Mouse (Mus musculus): ENCODE measurements around the gene Lysmd4.
"Not testable (repeated sequence)": the region's sequence is repeated elsewhere in the genome, so short reads cannot be mapped to it uniquely, and the experiment has no call there.

The Lysmd4 gene

DNA sequence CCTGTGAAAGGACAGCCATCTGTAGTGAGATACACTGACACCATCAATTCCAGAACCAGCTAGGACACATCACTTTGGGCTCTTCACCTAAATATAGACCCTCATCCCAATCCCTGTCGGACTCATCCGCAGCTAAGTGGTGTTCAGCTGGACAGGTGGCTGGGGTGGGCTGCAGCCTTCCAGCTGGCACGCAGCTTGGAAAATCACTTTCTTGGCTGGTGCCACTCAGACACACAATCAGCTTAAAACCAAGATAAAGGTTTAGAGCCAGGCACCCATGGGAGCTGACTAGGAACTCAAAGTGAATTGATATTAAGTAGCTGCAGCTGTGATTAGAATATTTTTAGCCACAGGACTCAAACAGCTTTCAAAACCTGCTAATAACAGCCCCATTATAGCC is 7.9 kb downstream of the Lysmd4 start:
- in situ Hi-C loops (cut with MseI, MboI): loop anchor here in 1 of 2 experiments (10.0 kb wide), 1 partner anchor 395 kb away; no protein-coding TSS in a partner anchor

GRCm38 (mm10) chr7:67230640-67231140 is 8.3 kb downstream of the Lysmd4 start:
- in situ Hi-C loops (cut with MseI, MboI): loop anchor here in 1 of 2 experiments (10.0 kb wide), 1 partner anchor 394 kb away; no protein-coding TSS in a partner anchor

GRCm38 (mm10) chr7:67232504-67232903 is 10.2 kb downstream of the Lysmd4 start:
- in situ Hi-C loops (cut with MseI, MboI): loop anchor here in 1 of 2 experiments (10.0 kb wide), 1 partner anchor 392 kb away; no protein-coding TSS in a partner anchor

DNA sequence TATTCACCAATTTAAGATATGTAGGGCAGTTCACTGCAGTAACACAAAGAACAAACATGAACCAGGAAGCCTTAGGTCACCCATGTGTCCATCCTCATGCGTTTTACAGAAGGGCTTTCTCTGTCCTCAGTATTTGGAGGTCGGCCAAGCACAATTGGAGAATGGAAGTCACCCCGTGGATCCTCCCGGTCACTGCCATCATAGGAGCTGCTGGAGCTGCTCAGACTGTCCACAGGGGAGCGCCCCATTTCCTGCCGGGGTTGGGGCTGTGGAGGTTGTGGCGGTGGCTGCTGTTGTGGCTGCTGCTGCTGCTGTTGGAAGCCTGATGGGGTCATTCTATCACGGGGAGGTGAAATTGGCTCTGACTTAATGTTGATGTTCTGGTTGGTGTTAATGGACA is 12.5 kb downstream of the Lysmd4 start:
- in situ Hi-C loops (cut with MseI, MboI): loop anchor here in 1 of 2 experiments (10.0 kb wide), 1 partner anchor 390 kb away; no protein-coding TSS in a partner anchor

DNA sequence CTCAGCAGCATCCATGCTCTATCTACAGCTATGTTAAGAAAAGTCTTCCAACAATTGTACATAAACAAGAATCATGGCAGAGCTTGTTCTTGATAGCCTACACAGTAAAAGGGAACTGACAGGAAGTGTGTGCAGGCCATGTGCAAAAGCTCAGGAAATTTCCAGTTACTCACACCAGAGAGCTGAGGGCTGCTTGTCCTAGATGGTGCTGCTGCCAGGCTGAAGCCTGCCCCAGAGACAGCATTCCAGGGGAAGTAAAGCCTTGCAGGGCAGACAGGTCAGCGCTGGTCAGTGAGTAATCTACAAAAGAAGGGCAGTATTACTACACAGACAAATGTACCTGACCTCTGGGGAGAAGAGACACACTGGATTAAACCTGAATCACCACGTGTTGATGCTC is 14.0 kb downstream of the Lysmd4 start:
- in situ Hi-C loops (cut with MseI, MboI): loop anchor here in 1 of 2 experiments (10.0 kb wide), 1 partner anchor 388 kb away; no protein-coding TSS in a partner anchor

GRCm38 (mm10) chr7:67237752-67238151 is 15.4 kb downstream of the Lysmd4 start:
- in situ Hi-C loops (cut with MseI, MboI): loop anchor here in 1 of 2 experiments (10.0 kb wide), 1 partner anchor 387 kb away; no protein-coding TSS in a partner anchor

- in situ Hi-C loops (cut with MseI, MboI): loop anchor here in 1 of 2 experiments (5.0 to 10.0 kb wide), 2 partner anchors 103 to 390 kb away; no protein-coding TSS in a partner anchor
These were observed 19.6 kb downstream of the Lysmd4 start for GRCm38 (mm10) chr7:67241969-67242368.

DNA sequence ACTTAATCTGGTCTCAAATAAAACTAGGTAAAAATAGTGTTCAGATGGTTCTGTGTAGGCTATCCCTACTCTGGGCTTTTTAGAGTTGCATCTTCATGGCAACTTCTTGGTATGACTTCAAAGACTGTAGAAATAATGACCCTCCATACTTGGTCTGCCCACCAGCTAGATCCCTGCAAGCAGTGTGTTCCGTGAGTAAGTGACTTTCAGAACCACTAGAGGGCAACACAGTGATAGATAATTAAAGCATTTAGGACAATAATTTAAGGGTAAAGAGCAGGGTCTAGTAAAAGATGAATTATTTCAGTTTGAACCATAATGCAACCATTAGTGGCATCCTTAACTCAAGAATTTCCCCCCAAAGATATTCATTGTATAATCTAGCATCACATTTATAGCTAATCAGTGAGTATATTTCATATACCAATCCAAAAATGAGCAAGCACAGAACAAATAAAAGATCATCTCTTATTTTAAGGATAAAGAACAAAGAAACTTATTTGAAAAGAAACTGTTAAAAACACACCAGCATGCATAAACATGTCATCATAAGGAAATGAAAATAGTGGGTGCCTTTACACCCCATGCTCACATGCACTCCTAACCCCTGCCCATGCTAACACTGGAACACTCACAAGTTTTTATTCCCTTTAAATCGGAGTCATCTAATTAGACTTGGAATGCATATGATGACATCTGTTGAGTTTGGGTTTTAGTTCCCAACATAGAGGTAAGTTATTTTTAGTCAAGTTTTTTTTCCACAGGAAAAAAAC is 21.0 kb downstream of the Lysmd4 start:
- in situ Hi-C loops (cut with MseI, MboI): loop anchor here in 1 of 2 experiments (5.0 to 10.0 kb wide), 2 partner anchors 101 to 389 kb away; no protein-coding TSS in a partner anchor

DNA sequence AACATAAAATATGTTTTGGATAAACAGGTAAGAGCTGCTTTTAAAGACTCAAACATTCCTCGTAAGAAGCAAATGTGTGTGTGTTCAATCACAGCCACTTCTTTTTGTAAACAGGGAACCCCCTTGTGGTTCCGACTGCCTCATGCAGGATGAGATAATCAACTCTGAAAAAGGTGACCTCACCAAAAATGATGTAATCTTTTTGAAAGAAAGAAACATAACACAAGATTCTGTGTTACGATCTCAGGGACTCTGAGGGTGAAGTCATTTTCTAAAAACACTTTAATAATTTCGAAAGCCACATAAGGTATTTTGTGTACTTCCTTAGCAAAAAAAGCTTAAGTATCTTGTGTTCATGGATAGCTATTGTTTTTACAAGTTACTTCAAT is 21.5 kb downstream of the Lysmd4 start:
- in situ Hi-C loops (cut with MseI, MboI): loop anchor here in 1 of 2 experiments (5.0 to 10.0 kb wide), 2 partner anchors 101 to 388 kb away; no protein-coding TSS in a partner anchor

- in situ Hi-C loops (cut with MseI, MboI): loop anchor here in 1 of 2 experiments (10.0 kb wide), 1 partner anchor 100 kb away; no protein-coding TSS in a partner anchor
These were observed 22.9 kb downstream of the Lysmd4 start for GRCm38 (mm10) chr7:67245255-67245654.

DNA sequence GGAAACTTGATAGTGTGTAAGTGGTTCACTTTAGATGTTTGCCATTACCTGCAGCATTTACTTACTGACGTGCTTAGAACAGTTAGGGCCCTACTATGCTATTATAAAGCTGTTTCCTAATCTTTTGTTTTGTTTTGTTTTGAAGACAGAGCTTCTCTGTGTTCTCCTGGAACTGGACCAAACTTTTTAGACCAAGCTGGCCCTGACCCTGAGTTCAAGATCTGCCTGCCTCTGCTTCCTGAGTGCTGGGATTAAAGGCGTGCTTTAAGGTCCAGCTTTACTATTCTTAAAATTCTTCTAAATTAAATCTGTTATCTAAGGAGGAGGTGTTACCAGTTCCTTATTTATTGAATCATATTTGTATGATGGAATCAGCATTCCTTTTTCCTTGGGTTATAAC is 23.7 kb downstream of the Lysmd4 start:
- in situ Hi-C loops (cut with MseI, MboI): loop anchor here in 1 of 2 experiments (10.0 kb wide), 1 partner anchor 99 kb away; no protein-coding TSS in a partner anchor

DNA sequence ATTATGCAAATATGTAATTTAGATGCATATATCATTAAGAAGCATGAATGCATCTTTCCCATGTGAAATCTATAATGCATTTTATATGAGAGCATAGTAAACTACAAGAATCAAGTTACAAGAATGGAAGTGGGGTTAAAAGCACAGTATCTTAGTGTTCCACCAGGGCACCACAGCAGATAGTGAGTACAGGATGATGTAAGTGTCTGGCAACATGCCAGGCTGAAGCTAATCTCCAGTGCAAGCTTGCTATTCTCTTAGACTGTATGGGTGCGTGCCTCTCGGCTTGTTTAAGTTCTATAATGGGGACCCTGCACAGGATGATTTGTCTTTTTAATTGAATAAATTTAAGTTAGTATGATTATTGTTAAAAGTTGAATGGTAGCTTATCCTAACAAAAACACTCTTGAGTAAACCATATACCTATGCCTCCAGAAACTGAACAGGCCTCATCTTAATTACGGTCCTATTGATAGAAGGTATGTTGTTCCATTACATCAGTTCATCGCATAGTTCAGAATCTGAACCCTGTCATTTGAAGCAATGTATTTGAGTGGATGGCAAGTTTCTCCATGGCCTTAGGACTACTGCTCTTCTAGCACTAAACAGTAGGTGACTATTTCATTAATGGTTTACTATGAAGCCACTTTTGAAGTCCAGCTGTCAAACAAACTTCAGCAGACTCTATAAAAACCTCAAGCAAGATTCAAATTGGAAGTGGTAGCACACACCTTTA is 37.7 kb downstream of the Lysmd4 start:
- in situ Hi-C loops (cut with MseI, MboI): no loop called here

DNA sequence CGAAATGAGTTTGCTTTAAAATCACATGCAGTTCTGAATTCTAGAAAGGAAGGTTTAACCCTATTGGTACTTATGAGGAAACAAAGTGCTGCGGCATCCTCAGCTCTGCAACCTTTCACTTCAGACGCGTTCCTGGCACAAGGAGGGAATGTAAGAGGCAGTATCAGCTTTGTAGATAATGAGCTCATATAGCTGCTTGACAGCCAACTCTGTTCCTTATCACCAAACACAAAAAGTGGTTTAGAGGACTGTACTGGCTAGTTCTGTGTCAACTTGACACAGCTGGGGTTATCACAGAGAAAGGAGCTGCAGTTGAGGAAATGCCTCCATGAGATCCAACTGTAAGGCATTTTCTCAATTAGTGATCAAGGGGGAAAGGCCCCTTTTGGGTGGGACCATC is 48.1 kb downstream of the Lysmd4 start:
- in situ Hi-C loops (cut with MseI, MboI): not testable (repeated sequence)

GRCm38 (mm10) chr7:67283581-67283980 is 61.2 kb downstream of the Lysmd4 start:
- in situ Hi-C loops (cut with MseI, MboI): no loop called here

GRCm38 (mm10) chr7:67287456-67287855 is 65.1 kb downstream of the Lysmd4 start:
- in situ Hi-C loops (cut with MseI, MboI): no loop called here

- in situ Hi-C loops (cut with MseI, MboI): no loop called here
These were observed 69.0 kb downstream of the Lysmd4 start for GRCm38 (mm10) chr7:67291356-67291755.

DNA sequence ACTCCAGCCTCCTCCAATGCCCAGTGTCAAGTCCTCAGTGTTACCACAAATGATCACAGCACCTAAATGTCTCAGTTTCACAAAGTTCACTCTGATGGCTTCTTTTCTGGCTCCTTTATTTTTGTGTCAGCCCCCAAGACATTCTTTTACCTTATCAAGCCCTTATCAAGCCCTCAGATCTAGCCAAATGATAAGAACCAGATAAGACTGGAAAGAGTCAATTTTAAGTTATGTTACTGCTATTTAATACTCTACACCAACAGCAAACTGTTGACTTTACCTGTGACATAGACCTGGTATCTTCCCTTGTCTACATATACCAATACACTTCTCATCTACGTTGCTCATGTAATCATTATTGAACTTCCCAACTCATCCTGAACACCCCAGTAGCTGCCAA is 74.1 kb downstream of the Lysmd4 start:
- in situ Hi-C loops (cut with MseI, MboI): no loop called here

DNA sequence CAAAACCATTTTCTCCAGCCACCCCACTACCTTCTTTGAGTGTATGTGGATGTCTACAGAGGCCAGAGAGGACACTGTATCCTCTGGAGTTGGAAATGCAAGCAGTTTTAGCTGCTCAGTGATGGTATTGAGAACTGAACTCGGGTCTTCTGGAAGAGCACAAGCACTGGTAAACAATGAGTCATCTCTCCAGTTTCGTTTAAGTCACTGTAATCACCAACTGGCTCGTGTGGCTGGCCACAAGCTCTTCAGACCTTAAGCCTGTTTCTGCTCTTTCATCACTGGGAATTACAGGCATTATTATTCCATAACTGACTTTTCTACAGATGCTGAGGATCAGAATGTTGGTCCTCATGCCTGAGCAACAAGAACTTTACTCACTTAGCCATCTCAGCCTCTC is 82.6 kb downstream of the Lysmd4 start:
- in situ Hi-C loops (cut with MseI, MboI): no loop called here

DNA sequence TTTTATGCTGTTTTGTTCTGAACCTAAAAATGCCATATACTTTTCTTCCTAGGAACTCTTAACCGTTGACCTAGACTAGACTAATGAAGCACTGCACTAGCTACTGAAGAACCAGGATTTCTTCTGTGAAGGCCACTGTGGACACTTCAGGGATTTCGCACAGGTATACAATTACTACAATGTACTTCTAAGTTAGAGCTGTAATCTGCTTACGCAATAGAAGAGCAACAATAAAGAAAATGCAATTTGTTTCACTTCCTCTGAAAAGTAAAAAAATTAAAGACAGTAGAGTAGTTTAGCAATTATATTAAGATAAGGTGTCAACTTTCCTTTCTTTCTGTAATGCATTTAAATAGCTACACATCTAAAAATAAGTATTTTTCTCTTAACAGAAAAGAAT is 84.7 kb downstream of the Lysmd4 start:
- in situ Hi-C loops (cut with MseI, MboI): no loop called here

GRCm38 (mm10) chr7:67308102-67308501 is 85.8 kb downstream of the Lysmd4 start:
- in situ Hi-C loops (cut with MseI, MboI): no loop called here

DNA sequence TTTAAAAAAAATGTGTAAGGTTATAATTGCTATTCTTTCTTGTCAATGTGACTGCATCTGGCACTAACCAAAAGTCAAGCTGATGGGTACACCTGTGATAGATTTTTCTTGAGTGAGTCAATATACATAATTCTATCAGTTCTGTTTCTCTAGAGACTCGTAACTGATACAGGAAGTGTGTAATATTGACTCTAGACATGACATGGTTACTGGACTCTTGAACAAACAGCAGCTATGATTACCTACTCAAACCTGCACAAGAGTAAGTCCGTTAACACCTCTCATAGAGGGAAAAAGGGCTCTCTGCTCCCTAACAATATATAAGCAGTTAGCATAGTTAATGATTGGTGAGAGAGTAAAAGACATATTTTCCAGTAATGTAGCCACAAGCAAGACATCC is 87.8 kb downstream of the Lysmd4 start:
- in situ Hi-C loops (cut with MseI, MboI): no loop called here

DNA sequence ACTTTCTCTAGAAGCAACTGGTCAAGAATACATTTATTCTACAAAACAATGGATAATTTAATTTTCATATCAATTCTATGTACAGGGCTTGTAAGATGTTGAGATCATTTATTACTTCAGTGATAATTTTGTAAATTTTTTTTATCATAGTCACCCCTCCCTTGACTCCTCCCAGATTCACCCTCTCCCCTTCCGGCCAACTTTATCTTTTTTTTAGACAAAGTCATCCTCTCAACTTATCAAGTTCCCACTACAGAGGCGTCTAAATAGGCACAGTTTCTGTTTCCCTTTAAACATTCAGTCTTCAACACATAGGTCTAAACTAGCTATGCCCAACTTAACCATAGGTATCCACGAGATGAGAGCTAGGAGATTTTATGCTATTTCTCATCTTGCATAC is 90.9 kb downstream of the Lysmd4 start:
- in situ Hi-C loops (cut with MseI, MboI): no loop called here

Data from mouse trophoblast stem cell (cell line).